ENCODE assay signal across 26 mouse cellular contexts in genomic region chr13:115252541-115252940, GRCm38 (mm10).
DNase-seq lines count a peak whose midpoint lies in the region; ATAC-seq lines count a peak whose summit lies in the region.
"Had no signal": no experiment of that assay in that cellular context is flagged by ENCODE, and none has a peak within 500 bp of the region (broad histone marks: within the 10 kb centered on the region; RNA-seq: fewer than 3 reads in every experiment).

No protein-coding gene starts in this region.

- no peaks in the 10 kb centered on the region for H3K36me3 ChIP-seq in hindbrain, embryonic 11.5 days (ENCODE audit: control insufficient read depth, insufficient read depth, low read length)
- H3K36me3 ChIP-seq in hindbrain, embryonic 10.5 days, result no peaks in the 10 kb centered on the region
- H3K36me3 ChIP-seq: forebrain, embryonic 12.5 days; limb, embryonic 12.5 days; midbrain, embryonic 15.5 days; neural tube, embryonic 15.5 days had no signal

- H3K4me3 ChIP-seq in hindbrain, embryonic 11.5 days (ENCODE audit: low read depth, low read length), result no peak overlapping the region
- no peak overlapping the region for H3K4me3 ChIP-seq in hindbrain, embryonic 10.5 days
- H3K4me3 ChIP-seq: forebrain, embryonic 12.5 days; left cerebral cortex, adult 2 months; limb, embryonic 12.5 days; midbrain, embryonic 15.5 days; neural tube, embryonic 15.5 days had no signal

- H3K4me2 ChIP-seq in hindbrain, embryonic 11.5 days (replicated peaks; ENCODE audit: low read depth, low read length), result no peak overlapping the region
- H3K4me2 ChIP-seq: forebrain, embryonic 12.5 days; limb, embryonic 12.5 days; midbrain, embryonic 15.5 days; neural tube, embryonic 15.5 days had no signal

- DNase-seq in hindbrain, embryonic 11.5 days (ENCODE audit: low spot score), result peak; percentile 17
- DNase-seq in hindbrain, embryonic 10.5 days (ENCODE audit: low spot score), result no peak
- DNase-seq in 416B (ENCODE audit: low read depth), result peak; percentile 8
- DNase-seq in R1 (ENCODE audit: low read depth, low spot score), result peak; percentile 7
- peak; percentile 40 for DNase-seq in forelimb bud, embryonic 11.5 days (ENCODE audit: low read depth, low spot score)
- no peak for DNase-seq in layer of hippocampus, postnatal 14 days (ENCODE audit: low spot score in 2 of 2)
- DNase-seq in frontal cortex, postnatal 25 days (ENCODE audit: low spot score in 2 of 2), result no peak
- DNase-seq: adrenal gland, postnatal 36 days; B cell, adult 2 months; cerebellum, adult 11-12 months; cerebellum, postnatal 36 days; gastrocnemius, postnatal 14 days; heart, adult 18-20 months; heart, postnatal 36 days; kidney, postnatal 10 days; lung, postnatal 10 days; right cerebral cortex, postnatal 25 days; thymus, postnatal 36 days had no signal

- H3K9me3 ChIP-seq in hindbrain, embryonic 11.5 days (ENCODE audit: control insufficient read depth, low read length), result no peaks in the 10 kb centered on the region
- no peaks in the 10 kb centered on the region for H3K9me3 ChIP-seq in hindbrain, embryonic 10.5 days
- H3K9me3 ChIP-seq: forebrain, embryonic 12.5 days; limb, embryonic 12.5 days; midbrain, embryonic 15.5 days; neural tube, embryonic 15.5 days had no signal

- no peak overlapping the region for H3K9ac ChIP-seq in hindbrain, embryonic 11.5 days (ENCODE audit: low read depth, low read length)
- H3K9ac ChIP-seq: forebrain, embryonic 12.5 days; limb, embryonic 12.5 days; liver, embryonic 14.5 days; midbrain, embryonic 15.5 days; neural tube, embryonic 15.5 days had no signal

- WGBS in hindbrain, embryonic 11.5 days, result 59% methylated on average over 3 of the region's 3 CpGs
- 59% methylated on average over 3 of the region's 3 CpGs for WGBS in hindbrain, embryonic 10.5 days

- no peak for ATAC-seq in hindbrain, embryonic 11.5 days (ENCODE audit: low FRiP score)
- ATAC-seq: hindbrain, embryonic 16.5 days; intestine, postnatal 0 days; midbrain, embryonic 15.5 days had no signal

- no peaks in the 10 kb centered on the region for H3K4me1 ChIP-seq in hindbrain, embryonic 11.5 days (replicated peaks; ENCODE audit: control insufficient read depth, insufficient read depth, low read length)
- peaks cover 4% of the 10 kb centered on the region for H3K4me1 ChIP-seq in hindbrain, embryonic 10.5 days (replicated peaks)
- H3K4me1 ChIP-seq: limb, embryonic 12.5 days; midbrain, embryonic 15.5 days; neural tube, embryonic 15.5 days had no signal

- no peaks in the 10 kb centered on the region for H3K27me3 ChIP-seq in hindbrain, embryonic 11.5 days (ENCODE audit: control insufficient read depth, insufficient read depth, low read length)
- H3K27me3 ChIP-seq in hindbrain, embryonic 10.5 days (ENCODE audit: insufficient read depth, poor library complexity, severe bottlenecking), result no peaks in the 10 kb centered on the region
- H3K27me3 ChIP-seq: forebrain, embryonic 12.5 days; limb, embryonic 12.5 days; midbrain, embryonic 15.5 days; neural tube, embryonic 15.5 days had no signal

- H3K27ac ChIP-seq in hindbrain, embryonic 11.5 days (ENCODE audit: low read depth, low read length), result no peak overlapping the region
- H3K27ac ChIP-seq in hindbrain, embryonic 10.5 days, result no peak overlapping the region
- H3K27ac ChIP-seq: forebrain, embryonic 12.5 days; left cerebral cortex, adult 2 months; limb, embryonic 12.5 days; liver, embryonic 14.5 days; midbrain, embryonic 15.5 days; neural tube, embryonic 15.5 days had no signal

Comparison
In these comparisons a context has a peak if more than half of its experiments do, and no peak if none do; other contexts are left out.
1. DNase-seq: peak in hindbrain, embryonic 11.5 days (single experiment), 416B (single experiment), R1 (single experiment) and forelimb bud, embryonic 11.5 days (single experiment); none in hindbrain, embryonic 10.5 days (single experiment), layer of hippocampus, postnatal 14 days (0 of 2) and frontal cortex, postnatal 25 days (0 of 2).